ENCODE assay signal across 28 mouse cellular contexts in the genomic region with DNA sequence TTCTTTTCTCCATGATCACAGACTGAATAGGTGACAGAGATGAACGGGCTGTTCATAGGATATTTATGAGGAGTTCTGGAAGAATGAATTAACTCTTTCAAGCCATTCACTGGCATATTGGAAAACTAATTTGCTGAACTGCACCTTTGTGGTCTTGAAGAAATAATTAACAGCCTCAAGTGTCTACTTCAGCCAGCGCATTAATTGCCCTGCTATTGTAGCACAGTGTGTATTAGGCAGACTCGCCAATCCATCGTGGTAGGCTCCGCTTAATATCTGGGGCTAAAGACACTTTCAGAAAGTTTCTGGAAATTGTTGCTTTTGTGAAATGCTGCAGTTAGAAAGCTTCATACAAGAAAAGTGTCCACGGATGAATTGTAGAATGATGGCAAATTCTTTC.
"Had no signal": no experiment of that assay in that cellular context is flagged by ENCODE, and none has a peak within 500 bp of the region (broad histone marks: within the 10 kb centered on the region; RNA-seq: fewer than 3 reads in every experiment).

No protein-coding gene starts in this region.

- H3K4me2 ChIP-seq: heart, embryonic 11.5 days; heart, embryonic 13.5 days; heart, embryonic 15.5 days; hindbrain, embryonic 13.5 days; kidney, embryonic 15.5 days; limb, embryonic 12.5 days; liver, embryonic 11.5 days; liver, embryonic 13.5 days; liver, embryonic 15.5 days had no signal

- H3K27me3 ChIP-seq: heart, embryonic 13.5 days; heart, embryonic 15.5 days; hindbrain, embryonic 13.5 days; kidney, embryonic 15.5 days; limb, embryonic 12.5 days; liver, embryonic 13.5 days; liver, embryonic 15.5 days had no signal

- H3K4me3 ChIP-seq: heart, adult 2 months; heart, embryonic 13.5 days; heart, embryonic 15.5 days; hindbrain, embryonic 13.5 days; kidney, embryonic 15.5 days; left cerebral cortex, adult 2 months; limb, embryonic 10.5 days; limb, embryonic 12.5 days; liver, embryonic 13.5 days; liver, embryonic 15.5 days had no signal

- H3K27ac ChIP-seq: heart, adult 2 months; heart, embryonic 13.5 days; heart, embryonic 15.5 days; hindbrain, embryonic 13.5 days; hindbrain, postnatal 0 days; kidney, embryonic 15.5 days; kidney, postnatal 0 days; left cerebral cortex, adult 2 months; limb, embryonic 10.5 days; limb, embryonic 12.5 days; liver, embryonic 13.5 days; liver, embryonic 15.5 days had no signal

- DNase-seq: gastrocnemius, postnatal 14 days; gastrocnemius, postnatal 36 days; heart, adult 2 months; heart, postnatal 14 days; heart, postnatal 36 days; kidney, adult 11 months; kidney, adult 2 months; kidney, adult 9 months; kidney, postnatal 14 days; kidney, postnatal 36 days; layer of hippocampus, adult 9-11 months; layer of hippocampus, postnatal 36 days; liver; liver, embryonic 13.5 days; liver, postnatal 0 days had no signal

- H3K9me3 ChIP-seq: heart, embryonic 13.5 days; heart, embryonic 15.5 days; hindbrain, embryonic 13.5 days; kidney, embryonic 15.5 days; limb, embryonic 10.5 days; limb, embryonic 12.5 days; liver, embryonic 13.5 days; liver, embryonic 15.5 days had no signal

- H3K9ac ChIP-seq: heart, embryonic 13.5 days; heart, embryonic 15.5 days; hindbrain, embryonic 13.5 days; kidney, embryonic 15.5 days; limb, embryonic 12.5 days; liver, embryonic 13.5 days; liver, embryonic 15.5 days; liver, postnatal 0 days had no signal

- H3K4me1 ChIP-seq: heart, embryonic 13.5 days; heart, embryonic 15.5 days; kidney, embryonic 15.5 days; limb, embryonic 10.5 days; liver, embryonic 13.5 days; liver, embryonic 15.5 days had no signal

- ATAC-seq: hindbrain, postnatal 0 days; intestine, embryonic 16.5 days; liver, postnatal 0 days had no signal

- H3K36me3 ChIP-seq: heart, embryonic 13.5 days; heart, embryonic 15.5 days; hindbrain, embryonic 13.5 days; kidney, embryonic 15.5 days; limb, embryonic 10.5 days; limb, embryonic 12.5 days; liver, embryonic 13.5 days; liver, embryonic 15.5 days had no signal
